8 mouse cellular contexts compared by ENCODE assay signal in genomic region chr7:39551976-39552891, GRCm38 (mm10). TPM values are rescaled to one million over a fixed set of nuclear protein-coding genes. Genes with fewer than 3 reads are reported as not detected.
A peak's percentile ranks its signal among the peaks of the same experiment; 100 is the strongest.
DNase-seq lines count a peak whose midpoint lies in the region; ATAC-seq and TF ChIP-seq lines count a peak whose summit lies in the region.

No protein-coding gene starts in this region.

- H3K36me3 ChIP-seq in kidney, embryonic 14.5 days (ENCODE audit: control insufficient read depth, insufficient read depth, low read length) = peaks cover 7% of the 10 kb centered on the region; the same call in 1 of the 2 replicates
- H3K36me3 ChIP-seq in limb, embryonic 15.5 days = peaks cover 6% of the 10 kb centered on the region

- H3K27ac ChIP-seq in bone marrow macrophage, adult 2 months (ENCODE audit: insufficient read depth, low read depth, low read length) = peak overlapping the region; percentile 57
- peak overlapping the region; percentile 85 for H3K27ac ChIP-seq in embryonic fibroblast, embryonic 13.5 days (ENCODE audit: insufficient read depth, low read length)
- peak overlapping the region; percentile 71 for H3K27ac ChIP-seq in kidney, embryonic 14.5 days (ENCODE audit: low read depth, low read length)
- peak overlapping the region; percentile 97 for H3K27ac ChIP-seq in limb, embryonic 15.5 days

- no peak for TF ChIP-seq POLR2A in bone marrow macrophage, adult 2 months (IDR thresholded peaks at IDR 0.05; ENCODE audit: borderline replicate concordance, low read depth, low read length)
- peak; percentile 83; the same call in 1 of the 2 replicates for TF ChIP-seq POLR2A in embryonic fibroblast, embryonic 13.5 days (IDR thresholded peaks at IDR 0.05; ENCODE audit: low read depth, low read length)

- H3K4me3 ChIP-seq in bone marrow macrophage, adult 2 months (ENCODE audit: insufficient read depth, low read length) = peak overlapping the region; percentile 59
- H3K4me3 ChIP-seq in embryonic fibroblast, embryonic 13.5 days (ENCODE audit: insufficient read depth, low read length) = peak overlapping the region; percentile 67
- H3K4me3 ChIP-seq in kidney, embryonic 14.5 days (ENCODE audit: low read length) = peak overlapping the region; percentile 53
- H3K4me3 ChIP-seq in limb, embryonic 15.5 days = peak overlapping the region; percentile 83

- peaks cover 8% of the 10 kb centered on the region for H3K4me1 ChIP-seq in bone marrow macrophage, adult 2 months (ENCODE audit: control insufficient read depth, insufficient read depth, low read length)
- peaks cover 2% of the 10 kb centered on the region; the same call in 1 of the 2 replicates for H3K4me1 ChIP-seq in embryonic fibroblast, embryonic 13.5 days (ENCODE audit: control insufficient read depth, insufficient read depth, low read length)
- H3K4me1 ChIP-seq in kidney, embryonic 14.5 days (ENCODE audit: control insufficient read depth, insufficient read depth, low read length) = peaks cover 5% of the 10 kb centered on the region; the same call in 1 of the 2 replicates
- peaks cover 7% of the 10 kb centered on the region; the same call in 1 of the 2 replicates for H3K4me1 ChIP-seq in limb, embryonic 15.5 days

- no peaks in the 10 kb centered on the region for H3K9me3 ChIP-seq in kidney, embryonic 14.5 days (ENCODE audit: control insufficient read depth, low read length)
- H3K9me3 ChIP-seq in limb, embryonic 15.5 days = no peaks in the 10 kb centered on the region

- H3K9ac ChIP-seq in kidney, embryonic 14.5 days (ENCODE audit: low read depth, low read length) = peak overlapping the region; percentile 72
- peak overlapping the region; percentile 76 for H3K9ac ChIP-seq in limb, embryonic 15.5 days

- 3% methylated on average over 52 of the region's 52 CpGs for WGBS in kidney, embryonic 14.5 days
- WGBS in limb, embryonic 15.5 days = 3% methylated on average over 52 of the region's 52 CpGs

- H3K4me2 ChIP-seq in kidney, embryonic 14.5 days (replicated peaks; ENCODE audit: low read depth, low read length) = peak overlapping the region; percentile 48
- H3K4me2 ChIP-seq in limb, embryonic 15.5 days = peak overlapping the region; percentile 60

- H3K27me3 ChIP-seq in kidney, embryonic 14.5 days (ENCODE audit: control insufficient read depth, insufficient read depth, low read length) = no peaks in the 10 kb centered on the region
- H3K27me3 ChIP-seq in limb, embryonic 15.5 days = no peaks in the 10 kb centered on the region

- peak; percentile 96 for DNase-seq in A20 (ENCODE audit: low read depth, low spot score)
- DNase-seq in heart, adult 9 months (ENCODE audit: low spot score in 2 of 2) = peak; percentile 97
- peak; percentile 80 to 91 for DNase-seq in monocyte, adult 2 months (ENCODE audit: low read depth in 1 of 2, low spot score in 2 of 2)
- DNase-seq in spleen, postnatal 36 days (ENCODE audit: low spot score in 2 of 2) = peak; percentile 95 to 96

- ATAC-seq in kidney, embryonic 14.5 days (ENCODE audit: low FRiP score, low TSS enrichment) = peak; percentile 100
- peak; percentile 100 for ATAC-seq in limb, embryonic 15.5 days (ENCODE audit: insufficient number of reproducible peaks, low FRiP score, low TSS enrichment, low read depth)

- TF ChIP-seq CTCF in bone marrow macrophage, adult 2 months (IDR thresholded peaks at IDR 0.05; ENCODE audit: low read depth, low read length) = no peak
- no peak for TF ChIP-seq CTCF in embryonic fibroblast, embryonic 13.5 days (IDR thresholded peaks at IDR 0.05; ENCODE audit: borderline replicate concordance, insufficient read depth, low read length)

RNA-seq across cellular contexts. Expression of gene Zfp619, which starts 34.7 kb away (rescaled TPM):
- 2.8 and 3.0 TPM in 2 replicates for polyA plus RNA-seq in bone marrow macrophage, adult 2 months (2012; ENCODE audit: insufficient read depth, insufficient read length, missing spikeins)
- 1.8 and 2.7 TPM in 2 replicates for polyA plus RNA-seq in embryonic fibroblast, embryonic 13.5 days (2011; ENCODE audit: insufficient read length, low read depth, missing spikeins)
- 2.0 and 3.7 TPM in 2 replicates for polyA plus RNA-seq in kidney, embryonic 14.5 days (2014; fragmentation: Nextera tagmentation; extraction: Ambion mirVana)
- polyA plus RNA-seq in limb, embryonic 15.5 days (2015; fragmentation: Nextera tagmentation; extraction: Ambion mirVana) = 1.3 and 1.6 TPM in 2 replicates

Comparison
In these comparisons a context has a peak if more than half of its experiments do, and no peak if none do; other contexts are left out.
1. Peak in every context shown above with its lines: DNase-seq, ATAC-seq, H3K4me3 ChIP-seq and H3K27ac ChIP-seq.